Mouse (Mus musculus) ES-E14 (cell line): ENCODE results near the gene 9130213A22Rik. TPM values are rescaled to one million over a fixed set of nuclear protein-coding genes. Genes with fewer than 3 reads are reported as not detected.

Experiments
- DNase-seq: peaks from one replicate; pipeline ENCODE4 v3.0.0-alpha.2; 2013; ENCODE audit warnings: low read depth, low spot score
- H3K27ac ChIP-seq: 2 replicates; pipeline ENCODE4 v1.5.1; 2012; ENCODE audit warnings: low read depth, mild to moderate bottlenecking, low read length, moderate library complexity, mixed read lengths; ENCODE audit not compliant: poor library complexity, insufficient read depth, severe bottlenecking
- H3K36me3 ChIP-seq: 2 replicates; pipeline ENCODE4 v1.6.1; 2012; ENCODE audit warnings: mild to moderate bottlenecking, low read length, moderate library complexity, mixed read lengths; ENCODE audit not compliant: control insufficient read depth, poor library complexity, insufficient read depth, severe bottlenecking
- H3K4me1 ChIP-seq, 2 experiments: fragments of 150-350 bp in 1 of 2; sonication (generic) in 1 of 2; 2 replicates each; pipeline ENCODE4 v1.6.1; 2012; ENCODE audit warnings: low read length in 2 of 2, mild to moderate bottlenecking in 1 of 2, mixed read lengths in 1 of 2; ENCODE audit not compliant: control insufficient read depth in 2 of 2, insufficient read depth in 2 of 2, poor library complexity in 1 of 2
- H3K4me3 ChIP-seq, 2 experiments: fragments of 150-350 bp in 1 of 2; sonication (generic) in 1 of 2; 2 replicates each; pipeline ENCODE4 v1.5.1; 2012; ENCODE audit warnings: low read length in 2 of 2, low read depth in 1 of 2, mild to moderate bottlenecking in 1 of 2, mixed read lengths in 1 of 2; ENCODE audit not compliant: insufficient read depth in 1 of 2, poor library complexity in 1 of 2, severe bottlenecking in 1 of 2
- H3K9ac ChIP-seq: 2 replicates; pipeline ENCODE4 v1.6.1; 2012; ENCODE audit warnings: low read depth, mild to moderate bottlenecking, low read length, mixed read lengths; ENCODE audit not compliant: poor library complexity, insufficient read depth, severe bottlenecking
- H3K9me3 ChIP-seq: fragments of 150-350 bp; sonication (generic); 2 replicates; pipeline ENCODE4 v1.6.1; 2012; ENCODE audit warnings: low read depth, mild to moderate bottlenecking, low read length; ENCODE audit not compliant: control insufficient read depth, insufficient read depth
- CHD2 ChIP-seq: IDR thresholded peaks from 2 replicates; pipeline ENCODE4 v1.6.1; 2014; ENCODE audit warnings: mild to moderate bottlenecking, low read depth, low read length, inconsistent platforms
- HCFC1 ChIP-seq: IDR thresholded peaks from 2 replicates; pipeline ENCODE4 v1.6.1; 2012; ENCODE audit warnings: low read length, inconsistent platforms, borderline replicate concordance; ENCODE audit not compliant: insufficient read depth
- MAFK ChIP-seq: IDR thresholded peaks from 2 replicates; pipeline ENCODE4 v1.6.1; 2014; ENCODE audit warnings: mild to moderate bottlenecking, low read depth, low read length, inconsistent platforms; ENCODE audit not compliant: insufficient read depth
- ZC3H11A ChIP-seq: IDR thresholded peaks from 2 replicates; pipeline ENCODE4 v1.6.1; 2012; ENCODE audit warnings: low read depth, mild to moderate bottlenecking, inconsistent platforms, low read length, borderline replicate concordance
- ZNF384 ChIP-seq: IDR thresholded peaks from 2 replicates; pipeline ENCODE4 v1.6.1; 2012; ENCODE audit warnings: low read depth, low read length, inconsistent platforms
- in situ Hi-C, 2 experiments: fragments of 600-800 bp; cut with MboI; formaldehyde crosslinking; loops; one replicate each; pipeline ENCODE4 v1.15.1; 2025; ENCODE audit warnings: low sequenced_read_pairs in 2 of 2, inconsistent platforms in 1 of 2; ENCODE audit not compliant: unreplicated experiment in 2 of 2
- total RNA-seq: library from RNA; depleted of rRNA; stranded (reverse); fragments of 300-350 nt; gene quantifications from 2 replicates; pipeline ENCODE4 v1.2.3, GENCODE M21; 2012; rRNA removed

The 9130213A22Rik gene
- total RNA-seq = not detected in 2 replicates

GRCm38 (mm10) chr11:69122336-69122951 lies at the start of gene 9130213A22Rik:
TSS of gene 9130213A22Rik (minus strand) at chr11:69122589.
- in situ Hi-C loops = no loop called here
- Histone ChIP-seq H3K9me3 (no peaks in the 10 kb centered on the region), H3K9ac (peak within 1 kb of the TSS; percentile 55), H3K4me1 (peaks cover 0 to 8% of the 10 kb centered on the region in 2 experiments; a peak in 2 of 4 replicates), H3K27ac (no peak within 1 kb of the TSS), H3K36me3 (no peaks in the 10 kb centered on the region), H3K4me3 (peak within 1 kb of the TSS; percentile 68 to 82)
- no peak for DNase-seq
- no peak for TF ChIP-seq HCFC1
- TF ChIP-seq ZC3H11A = no peak
- TF ChIP-seq CHD2 = no peak
- no peak for TF ChIP-seq ZNF384
- TF ChIP-seq MAFK = no peak

GRCm38 (mm10) chr11:69171626-69172025 lies 49.2 kb upstream of the 9130213A22Rik start:
- H3K9ac ChIP-seq = no peak overlapping the region
- no peaks in the 10 kb centered on the region for H3K36me3 ChIP-seq
- peaks cover 0 to 3% of the 10 kb centered on the region in 2 experiments; a peak in 2 of 4 replicates for H3K4me1 ChIP-seq
- H3K4me3 ChIP-seq = no peak overlapping the region
- in situ Hi-C loops = no loop called here
- peak; percentile 36 for DNase-seq
- no peak overlapping the region for H3K27ac ChIP-seq
- TF ChIP-seq ZC3H11A = no peak
- TF ChIP-seq CHD2 = no peak
- TF ChIP-seq ZNF384 = no peak
- no peak for TF ChIP-seq MAFK
- no peak for TF ChIP-seq HCFC1
- no peaks in the 10 kb centered on the region for H3K9me3 ChIP-seq

- DNase-seq = no peak
- no peaks in the 10 kb centered on the region for H3K9me3 ChIP-seq
- peaks cover 0 to 3% of the 10 kb centered on the region in 2 experiments; a peak in 2 of 4 replicates for H3K4me1 ChIP-seq
- TF ChIP-seq CHD2 (no peak), MAFK (no peak), HCFC1 (no peak), ZNF384 (no peak), ZC3H11A (no peak)
- in situ Hi-C loops = no loop called here
- H3K9ac ChIP-seq = no peak overlapping the region
- no peak overlapping the region for H3K27ac ChIP-seq
- H3K36me3 ChIP-seq = no peaks in the 10 kb centered on the region
- no peak overlapping the region for H3K4me3 ChIP-seq
Measured at GRCm38 (mm10) chr11:69169313-69169712, 46.9 kb upstream of the 9130213A22Rik start.

DNA sequence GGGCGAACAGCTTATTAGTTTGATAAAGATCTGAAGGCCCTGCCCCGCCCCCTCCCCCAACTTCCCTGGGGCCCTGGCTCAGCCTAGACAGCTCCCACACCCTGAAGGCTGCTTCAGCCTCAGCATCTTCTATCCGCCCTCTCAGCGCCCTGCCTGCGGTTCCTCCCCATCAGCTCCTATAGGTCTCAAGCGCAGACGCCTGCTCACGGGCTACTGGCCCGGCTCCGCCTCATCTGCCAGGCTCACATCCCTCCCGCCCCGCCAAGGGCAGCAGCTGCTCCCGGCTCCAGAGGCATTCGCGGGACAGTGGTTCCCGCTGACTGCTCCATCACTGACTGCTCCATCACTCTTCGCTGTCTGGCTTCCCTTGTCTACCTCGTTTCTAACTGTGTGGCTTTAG lies 34.4 kb upstream of the 9130213A22Rik start, which contains the start of gene Alox12b:
Gene Alox12b (plus strand): TSS at position 190 of the 400 bp plus-strand sequence.
- Histone ChIP-seq H3K4me1 (peaks cover 0 to 8% of the 10 kb centered on the region in 2 experiments; a peak in 2 of 4 replicates), H3K36me3 (no peaks in the 10 kb centered on the region), H3K27ac (no peak within 1 kb of the TSS), H3K9me3 (no peaks in the 10 kb centered on the region), H3K4me3 (peak within 1 kb of the TSS; percentile 41; a peak in 3 of 4 replicates), H3K9ac (no peak within 1 kb of the TSS)
- no peak for DNase-seq
- TF ChIP-seq ZC3H11A (no peak), HCFC1 (no peak), MAFK (no peak), CHD2 (no peak), ZNF384 (no peak)
- in situ Hi-C loops = no loop called here
